ENCODE assay signal across 14 mouse cellular contexts in the genomic region with DNA sequence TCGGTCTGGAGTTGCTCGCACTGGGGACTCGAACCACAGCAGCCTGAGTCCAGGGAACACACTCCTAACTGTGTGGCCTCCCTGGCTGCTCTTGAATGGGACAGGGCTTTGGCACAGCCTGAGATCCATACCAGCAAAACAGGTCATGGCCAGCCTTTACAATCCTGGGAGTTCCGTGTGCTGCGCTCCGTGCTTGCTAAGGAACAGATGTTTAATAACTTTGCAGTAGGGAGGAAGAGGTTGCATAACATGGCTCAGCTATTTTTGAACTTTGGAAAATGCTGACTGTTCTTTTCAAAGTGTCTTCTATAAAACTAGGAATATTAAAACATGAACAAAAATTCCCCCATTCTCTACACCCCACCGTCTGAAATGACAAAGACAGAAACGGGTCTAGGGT.
"Had no signal": no experiment of that assay in that cellular context is flagged by ENCODE, and none has a peak within 500 bp of the region (broad histone marks: within the 10 kb centered on the region; RNA-seq: fewer than 3 reads in every experiment).

No protein-coding gene starts in this region.

- H3K4me2 ChIP-seq: midbrain, embryonic 12.5 days; neural tube, embryonic 13.5 days had no signal

- H3K9me3 ChIP-seq: midbrain, embryonic 12.5 days; neural tube, embryonic 13.5 days had no signal

- H3K36me3 ChIP-seq: midbrain, embryonic 12.5 days; neural tube, embryonic 13.5 days had no signal

- H3K4me1 ChIP-seq: neural tube, embryonic 13.5 days had no signal

- ATAC-seq: hindbrain, embryonic 16.5 days; inflammation-experienced regulatory T-cells, adult 6 months; intestine, postnatal 0 days; midbrain, embryonic 16.5 days had no signal

- H3K4me3 ChIP-seq: midbrain, embryonic 12.5 days; neural tube, embryonic 13.5 days had no signal

- DNase-seq: kidney, postnatal 10 days; lung, adult 2 months; retina, postnatal 1 day; right cerebral cortex, postnatal 4 days; spleen, adult 18-20 months; thymus, adult 18-20 months; thymus, postnatal 14 days had no signal

- H3K27ac ChIP-seq: liver, embryonic 14.5 days; midbrain, embryonic 12.5 days; neural tube, embryonic 13.5 days had no signal

- H3K27me3 ChIP-seq: midbrain, embryonic 12.5 days; neural tube, embryonic 13.5 days had no signal

- H3K9ac ChIP-seq: liver, embryonic 14.5 days; midbrain, embryonic 12.5 days; neural tube, embryonic 13.5 days had no signal
